Mouse (Mus musculus): ENCODE measurements around the gene Bag5. TPM values are rescaled to one million over a fixed set of nuclear protein-coding genes. Genes with fewer than 3 reads are reported as not detected.

Bag5 gene
- polyA plus RNA-seq (2011; ENCODE audit: insufficient read depth, insufficient read length, low replicate concordance, missing spikeins), result 4.4 and 7.7 TPM in 2 replicates

- WGBS, result under 1% methylated on average over 86 of the region's 86 CpGs
- Histone ChIP-seq H3K27ac (ENCODE audit: control insufficient read depth, insufficient read depth, low read depth, low read length, poor library complexity) (peak within 1 kb of the TSS; percentile 74), H3K4me3 (replicated peaks; ENCODE audit: control insufficient read depth, low read depth, low read length) (peak within 1 kb of the TSS; percentile 82), H3K4me1 (ENCODE audit: control insufficient read depth, insufficient read depth, low read length) (peaks cover 2% of the 10 kb centered on the region; the same call in 1 of the 2 replicates)
- TF ChIP-seq CTCF (IDR thresholded peaks at IDR 0.05; ENCODE audit: control insufficient read depth, insufficient read depth, low read length) (no peak), POLR2A (IDR thresholded peaks at IDR 0.05; ENCODE audit: borderline replicate concordance, control insufficient read depth, low read depth, low read length) (peak; percentile 80; the same call in 1 of the 2 replicates)
Observed at GRCm38 (mm10) chr12:111713004-111713651, at the start of gene Bag5, which contains the start of gene Apopt1. Gene Bag5, minus strand, starts transcription at chr12:111713257. Gene Apopt1, plus strand, starts transcription at chr12:111713261.

- Histone ChIP-seq H3K4me1 (ENCODE audit: control insufficient read depth, insufficient read depth, low read length) (peaks cover 1% of the 10 kb centered on the region), H3K4me3 (replicated peaks; ENCODE audit: control insufficient read depth, low read depth, low read length) (no peak overlapping the region)
- 75% methylated on average over 7 of the region's 7 CpGs for WGBS
Observed at GRCm38 (mm10) chr12:111760306-111760908, 47.4 kb upstream of the Bag5 start.

GRCm38 (mm10) chr12:111759176-111760061 is 46.4 kb upstream of the Bag5 start:
- H3K4me3 ChIP-seq (replicated peaks; ENCODE audit: control insufficient read depth, low read depth, low read length), result peak overlapping the region; percentile 81
- 9% methylated on average over 35 of the region's 35 CpGs for WGBS
- H3K27ac ChIP-seq (ENCODE audit: control insufficient read depth, insufficient read depth, low read depth, low read length, poor library complexity), result peak overlapping the region; percentile 78
- TF ChIP-seq POLR2A (IDR thresholded peaks at IDR 0.05; ENCODE audit: borderline replicate concordance, control insufficient read depth, low read depth, low read length) (no peak), CTCF (IDR thresholded peaks at IDR 0.05; ENCODE audit: control insufficient read depth, insufficient read depth, low read length) (no peak)
- H3K4me1 ChIP-seq (ENCODE audit: control insufficient read depth, insufficient read depth, low read length), result peaks cover 1% of the 10 kb centered on the region

More at GRCm38 (mm10) chr12:111760306-111760908, 47.4 kb upstream of the Bag5 start:
- TF ChIP-seq POLR2A (IDR thresholded peaks at IDR 0.05; ENCODE audit: borderline replicate concordance, control insufficient read depth, low read depth, low read length), result no peak
- no peak for TF ChIP-seq CTCF (IDR thresholded peaks at IDR 0.05; ENCODE audit: control insufficient read depth, insufficient read depth, low read length)
- no peak overlapping the region for H3K27ac ChIP-seq (ENCODE audit: control insufficient read depth, insufficient read depth, low read depth, low read length, poor library complexity)

GRCm38 (mm10) chr12:111758381-111759175 is 45.5 kb upstream of the Bag5 start, which contains the start of gene Klc1:
Gene Klc1, plus strand, starts transcription at chr12:111758849.
- TF ChIP-seq CTCF (IDR thresholded peaks at IDR 0.05; ENCODE audit: control insufficient read depth, insufficient read depth, low read length) (no peak), POLR2A (IDR thresholded peaks at IDR 0.05; ENCODE audit: borderline replicate concordance, control insufficient read depth, low read depth, low read length) (peak; percentile 47; the same call in 1 of the 2 replicates)
- Histone ChIP-seq H3K4me1 (ENCODE audit: control insufficient read depth, insufficient read depth, low read length) (peaks cover 1% of the 10 kb centered on the region), H3K4me3 (replicated peaks; ENCODE audit: control insufficient read depth, low read depth, low read length) (peak within 1 kb of the TSS; percentile 81), H3K27ac (ENCODE audit: control insufficient read depth, insufficient read depth, low read depth, low read length, poor library complexity) (peak within 1 kb of the TSS; percentile 78)
- WGBS, result under 1% methylated on average over 84 of the region's 85 CpGs

- H3K4me1 ChIP-seq (ENCODE audit: control insufficient read depth, insufficient read depth, low read length), result peaks cover 1% of the 10 kb centered on the region
- 56% methylated on average over 10 of the region's 10 CpGs for WGBS
- TF ChIP-seq POLR2A (IDR thresholded peaks at IDR 0.05; ENCODE audit: borderline replicate concordance, control insufficient read depth, low read depth, low read length), result no peak
- no peak for TF ChIP-seq CTCF (IDR thresholded peaks at IDR 0.05; ENCODE audit: control insufficient read depth, insufficient read depth, low read length)
- H3K4me3 ChIP-seq (replicated peaks; ENCODE audit: control insufficient read depth, low read depth, low read length), result peak overlapping the region; percentile 81
- H3K27ac ChIP-seq (ENCODE audit: control insufficient read depth, insufficient read depth, low read depth, low read length, poor library complexity), result no peak overlapping the region
Observed at GRCm38 (mm10) chr12:111757561-111758325, 44.7 kb upstream of the Bag5 start.

GRCm38 (mm10) chr12:111756698-111757082 is 43.6 kb upstream of the Bag5 start:
- TF ChIP-seq POLR2A (IDR thresholded peaks at IDR 0.05; ENCODE audit: borderline replicate concordance, control insufficient read depth, low read depth, low read length) (no peak), CTCF (IDR thresholded peaks at IDR 0.05; ENCODE audit: control insufficient read depth, insufficient read depth, low read length) (no peak)
- 71% methylated on average over 5 of the region's 5 CpGs for WGBS
- no peak overlapping the region for H3K4me3 ChIP-seq (replicated peaks; ENCODE audit: control insufficient read depth, low read depth, low read length)
- no peak overlapping the region for H3K27ac ChIP-seq (ENCODE audit: control insufficient read depth, insufficient read depth, low read depth, low read length, poor library complexity)
- H3K4me1 ChIP-seq (ENCODE audit: control insufficient read depth, insufficient read depth, low read length), result no peaks in the 10 kb centered on the region; the same call in 1 of the 2 replicates
